Mouse (Mus musculus) heart, adult 2 months (tissue): ENCODE measurements around the gene Hdlbp. TPM values are rescaled to one million over a fixed set of nuclear protein-coding genes. Genes with fewer than 3 reads are reported as not detected.
"Not testable (repeated sequence)": the region's sequence is repeated elsewhere in the genome, so short reads cannot be mapped to it uniquely, and the experiment has no call there.

Experiments used
- DNase-seq, 2 experiments: peaks; one replicate each; pipeline ENCODE4 v3.0.0; 2021
- H3K27ac ChIP-seq: fragments of 200-600 bp; 2 replicates; pipeline ENCODE4 v1.8.1; 2022
- H3K27me3 ChIP-seq: fragments of 200-500 bp; 2 replicates; pipeline ENCODE4 v1.6.1; 2012; ENCODE audit warnings: mild to moderate bottlenecking, low read length, inconsistent platforms, mixed read lengths; ENCODE audit not compliant: control insufficient read depth, insufficient read depth
- H3K36me3 ChIP-seq: fragments of 200-500 bp; 2 replicates; pipeline ENCODE4 v1.6.1; 2012; ENCODE audit warnings: low read length, inconsistent platforms; ENCODE audit not compliant: control insufficient read depth, insufficient read depth
- H3K4me1 ChIP-seq: fragments of 200-500 bp; 2 replicates; pipeline ENCODE4 v1.6.1; 2011; ENCODE audit warnings: low read length; ENCODE audit not compliant: control insufficient read depth, insufficient read depth
- H3K4me3 ChIP-seq: fragments of 200-600 bp; 2 replicates; pipeline ENCODE4 v1.8.1; 2022
- H3K79me2 ChIP-seq: fragments of 200-500 bp; replicated peaks from 2 replicates; pipeline ENCODE4 v1.6.1; 2012; ENCODE audit warnings: mild to moderate bottlenecking, inconsistent platforms, low read length, moderate library complexity, mixed read lengths; ENCODE audit not compliant: control insufficient read depth, insufficient read depth
- H3K9ac ChIP-seq: fragments of 200-500 bp; 2 replicates; pipeline ENCODE4 v1.6.1; 2012; ENCODE audit warnings: low read depth, mild to moderate bottlenecking, control low read depth, inconsistent platforms, low read length, mixed read lengths
- CTCF ChIP-seq: fragments of 200-600 bp; IDR thresholded peaks from 2 replicates; pipeline ENCODE4 v1.8.1; 2022; ENCODE audit warnings: antibody characterized with exemption, mild to moderate bottlenecking, moderate library complexity
- EP300 ChIP-seq: fragments of 200-500 bp; IDR thresholded peaks from 2 replicates; pipeline ENCODE4 v1.6.1; 2011; ENCODE audit warnings: low read depth, low read length, control low read depth; ENCODE audit not compliant: insufficient read depth
- POLR2A ChIP-seq: fragments of 200-500 bp; IDR thresholded peaks from 2 replicates; pipeline ENCODE4 v1.6.1; 2011; ENCODE audit warnings: mild to moderate bottlenecking, low read depth, low read length, control low read depth; ENCODE audit not compliant: insufficient read depth
- WGBS: fragments of 180-500 bp; shearing (Covaris S2); methylation state at CpG from one replicate; pipeline ENCODE4 v1.1.7; 2018; 5-methylcytosine and 5-hydroxymethylcytosine counted together
- intact Hi-C: fragments of 180-260 bp; cut with DNase I; formaldehyde crosslinking; loops from one replicate; pipeline ENCODE4 v1.15.1; 2025
- polyA plus RNA-seq: library from polyadenylated mRNA; depleted of rRNA; stranded (reverse); fragments of >200 nt; gene quantifications from 2 replicates; pipeline ENCODE4 v1.2.3, GENCODE M21; 2012
- total RNA-seq, 2 experiments: library from RNA; stranded (reverse); gene quantifications; 2 replicates each; pipeline ENCODE4 v1.2.3; 2021

Hdlbp gene
- total and polyA plus RNA-seq, 3 experiments: 131 to 604 (median 507) TPM

DNA sequence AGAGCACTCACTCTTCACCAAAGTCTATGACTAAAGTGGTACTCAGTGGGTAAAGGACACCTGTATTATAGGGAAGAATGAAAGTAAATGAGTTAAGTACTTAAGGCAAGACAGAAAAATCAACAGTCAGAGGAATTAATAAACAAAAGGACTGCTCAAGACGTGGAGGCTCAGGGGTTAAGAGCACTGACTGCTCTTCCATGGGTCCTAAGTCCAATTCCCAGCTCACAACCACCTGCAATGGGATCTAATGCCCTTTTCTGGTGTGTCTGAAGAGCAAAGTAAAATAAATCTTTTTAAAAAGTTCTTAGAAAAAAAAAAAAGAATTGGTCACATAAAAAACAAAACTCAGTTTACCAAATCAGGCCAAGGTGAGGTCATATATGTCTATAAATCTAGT lies 20.3 kb downstream of the Hdlbp start:
- WGBS: 73% methylated on average over 1 of the region's 1 CpGs
- Histone ChIP-seq H3K4me1 (peaks cover 3% of the 10 kb centered on the region), H3K27me3 (no peaks in the 10 kb centered on the region), H3K4me3 (no peak overlapping the region), H3K9ac (no peak overlapping the region), H3K79me2 (peaks cover 2% of the 10 kb centered on the region; the same call in 1 of the 2 replicates), H3K36me3 (peaks cover 9% of the 10 kb centered on the region), H3K27ac (no peak overlapping the region)
- TF ChIP-seq CTCF: no peak
- no peak for TF ChIP-seq POLR2A
- TF ChIP-seq EP300: no peak
- DNase-seq: no peak
- intact Hi-C loops: no loop called here

DNA sequence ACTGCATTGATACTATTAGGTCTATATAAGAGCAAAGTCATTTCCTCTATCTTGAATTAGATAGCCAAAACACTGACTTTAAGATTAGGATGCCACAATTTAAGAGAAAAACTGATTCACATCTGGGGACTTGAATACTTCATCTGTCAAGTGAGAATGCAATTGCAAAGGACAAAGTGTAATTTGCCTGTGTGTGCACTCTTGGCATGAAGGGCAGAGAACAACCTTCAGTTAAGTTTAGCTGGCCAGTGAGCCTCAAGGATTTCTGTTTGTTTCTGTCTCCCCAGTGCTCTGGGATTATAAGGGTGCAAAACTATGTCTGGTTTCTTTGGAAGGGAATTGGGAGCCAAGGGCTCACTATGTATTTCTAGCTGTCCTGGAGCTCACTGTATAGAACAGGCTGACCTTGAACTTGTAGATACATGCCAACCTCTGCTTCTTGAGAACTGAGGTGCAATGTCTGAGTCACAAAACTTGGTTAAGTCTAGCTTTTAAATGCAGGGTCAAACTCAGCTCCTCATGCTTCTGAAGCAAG lies 24.8 kb downstream of the Hdlbp start:
- Histone ChIP-seq H3K4me3 (no peak overlapping the region), H3K9ac (no peak overlapping the region), H3K27ac (peak overlapping the region; percentile 49; the same call in 1 of the 2 replicates), H3K36me3 (peaks cover 7% of the 10 kb centered on the region), H3K27me3 (no peaks in the 10 kb centered on the region), H3K79me2 (peaks cover 2% of the 10 kb centered on the region; the same call in 1 of the 2 replicates), H3K4me1 (peaks cover 3% of the 10 kb centered on the region)
- TF ChIP-seq POLR2A (no peak), CTCF (no peak), EP300 (no peak)
- no peak for DNase-seq
- intact Hi-C loops: loop anchor here (2.0 kb wide), 1 partner anchor 17 kb away; no protein-coding TSS in a partner anchor

DNA sequence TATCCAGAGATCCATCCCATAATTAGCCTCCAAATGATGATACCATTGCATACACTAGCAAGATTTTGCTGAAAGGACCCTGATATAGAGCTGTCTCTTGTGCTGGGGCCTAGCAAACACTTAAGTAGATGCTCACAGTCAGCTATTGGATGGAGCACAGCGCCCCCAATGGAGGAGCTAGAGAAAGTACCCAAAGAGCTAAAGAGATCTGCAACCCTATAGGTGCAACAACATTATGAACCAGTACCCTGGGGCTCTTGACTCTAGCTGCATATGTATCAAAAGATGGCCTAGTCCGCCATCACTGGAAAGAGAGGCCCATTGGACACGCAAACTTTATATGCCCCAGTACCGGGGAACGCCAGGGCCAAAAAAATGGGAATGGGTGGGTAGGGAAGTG lies 28.5 kb downstream of the Hdlbp start:
- H3K27me3 ChIP-seq, H3K4me1 ChIP-seq, H3K27ac ChIP-seq, H3K9ac ChIP-seq, H3K79me2 ChIP-seq, H3K4me3 ChIP-seq, intact Hi-C loops, DNase-seq, H3K36me3 ChIP-seq: not testable (repeated sequence)
- 89% methylated on average over 5 of the region's 5 CpGs for WGBS
- TF ChIP-seq CTCF: peak; percentile 38; the same call in 1 of the 2 replicates

DNA sequence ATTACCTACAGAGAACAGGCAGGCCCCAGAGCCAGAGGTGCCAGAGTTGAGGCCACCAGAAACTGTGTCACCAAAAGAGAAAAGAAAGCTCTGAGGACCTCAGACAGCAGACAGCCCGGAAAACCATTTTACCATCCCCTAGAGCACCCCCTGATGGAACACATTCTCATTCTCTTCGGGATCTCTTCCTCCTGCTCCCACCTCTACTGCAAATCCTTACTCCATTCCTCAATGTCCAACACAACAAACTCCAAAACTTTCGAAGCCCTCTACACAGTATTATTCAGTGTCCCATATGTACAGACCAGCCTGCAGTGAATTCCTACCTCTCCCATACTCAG lies 32.8 kb downstream of the Hdlbp start:
- Histone ChIP-seq H3K9ac (peak overlapping the region; percentile 97), H3K27ac (peak overlapping the region; percentile 96), H3K4me1 (peaks cover 7% of the 10 kb centered on the region), H3K79me2 (peaks cover 7% of the 10 kb centered on the region), H3K36me3 (peaks cover 18% of the 10 kb centered on the region), H3K27me3 (no peaks in the 10 kb centered on the region), H3K4me3 (peak overlapping the region; percentile 99)
- intact Hi-C loops: loop anchor here (1.0 to 10.0 kb wide), 3 partner anchors 33 to 309 kb away; partner anchors contain the start of genes Atg4b, Hdlbp, Pask and Ppp1r7
- TF ChIP-seq CTCF (peak; percentile 29), POLR2A (peak; percentile 14; the same call in 1 of the 2 replicates), EP300 (no peak)
- DNase-seq: no peak
- 8% methylated on average over 3 of the region's 3 CpGs for WGBS

DNA sequence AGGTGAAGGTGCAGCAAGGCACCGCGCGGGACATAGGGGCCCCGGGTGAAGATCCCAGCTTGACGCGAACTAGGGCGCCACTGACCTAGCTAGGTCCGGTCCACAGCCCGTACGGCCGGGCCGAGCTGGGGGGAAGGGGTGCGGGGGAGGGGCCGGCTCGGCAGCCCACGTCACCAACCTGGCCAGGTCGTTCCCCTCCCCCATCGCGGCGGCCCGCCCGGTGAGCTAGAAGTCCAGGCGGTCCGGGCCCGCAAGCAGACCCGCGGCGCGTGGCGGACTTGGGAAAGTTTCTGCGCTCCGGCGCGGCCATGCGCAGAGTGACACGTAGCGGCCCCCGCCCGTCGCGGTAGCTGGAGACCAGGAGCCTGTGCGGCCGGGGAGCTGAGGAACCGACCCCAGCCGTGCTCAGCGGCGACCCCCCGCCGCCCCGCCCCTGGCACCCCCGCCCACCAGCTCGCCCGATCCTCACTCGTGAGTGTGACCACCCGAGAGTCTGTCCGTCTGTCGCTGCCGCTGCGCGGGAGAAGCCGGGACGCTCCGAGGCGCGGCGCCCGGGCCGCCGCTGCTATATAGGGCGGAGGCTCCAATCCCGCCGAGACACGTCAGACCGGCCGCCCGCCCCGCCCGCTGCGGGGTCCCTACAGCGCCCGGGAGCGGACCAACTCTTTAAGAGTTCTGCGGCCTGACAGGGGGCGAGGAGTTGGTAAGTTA lies 33.3 kb downstream of the Hdlbp start:
- H3K4me3 ChIP-seq: peak overlapping the region; percentile 99
- peak overlapping the region; percentile 97 for H3K9ac ChIP-seq
- H3K79me2 ChIP-seq: peaks cover 7% of the 10 kb centered on the region
- peak; percentile 90 for DNase-seq
- no peaks in the 10 kb centered on the region for H3K27me3 ChIP-seq
- H3K27ac ChIP-seq: peak overlapping the region; percentile 96
- under 1% methylated on average over 78 of the region's 84 CpGs for WGBS
- peaks cover 7% of the 10 kb centered on the region for H3K4me1 ChIP-seq
- intact Hi-C loops: loop anchor here (1.0 to 10.0 kb wide), 3 partner anchors 33 to 310 kb away; partner anchors contain the start of genes Atg4b, Hdlbp, Pask and Ppp1r7
- peaks cover 19% of the 10 kb centered on the region for H3K36me3 ChIP-seq
- TF ChIP-seq POLR2A (peak; percentile 74), EP300 (no peak), CTCF (no peak)

DNA sequence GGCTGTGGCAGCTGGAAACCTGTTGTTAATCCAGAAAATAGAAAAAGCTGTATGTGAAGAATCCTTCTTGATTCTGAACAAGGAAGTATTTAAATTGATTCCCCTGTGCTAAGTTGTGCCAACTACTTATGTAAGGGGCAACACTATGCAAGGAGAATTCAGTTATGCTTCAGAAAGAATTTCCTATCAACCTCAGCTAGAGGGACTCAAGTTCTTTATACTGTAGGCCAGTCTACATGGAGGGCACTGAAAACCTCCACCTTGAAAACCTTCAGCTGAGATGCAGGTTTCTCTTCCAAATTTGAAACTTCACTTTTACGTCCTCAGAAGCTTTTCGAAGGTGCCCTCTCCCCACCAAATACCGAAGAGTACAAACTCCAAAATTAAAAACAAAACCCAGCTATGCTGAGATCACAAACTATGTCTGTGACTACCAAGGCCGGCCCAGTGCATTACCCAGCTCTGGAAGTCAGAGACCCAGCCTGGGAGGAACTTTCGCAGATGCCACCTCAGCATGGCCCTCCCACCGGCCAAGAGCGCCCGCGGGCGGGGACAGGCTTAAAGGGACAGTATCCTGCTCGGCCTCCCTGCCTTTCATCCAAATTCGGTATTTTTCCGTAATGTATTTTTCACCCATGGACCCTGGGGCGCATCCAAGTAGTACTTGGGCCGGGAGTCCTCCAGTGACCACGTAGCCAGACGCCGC lies 34.1 kb downstream of the Hdlbp start:
- intact Hi-C loops: loop anchor here (1.0 to 10.0 kb wide), 4 partner anchors 34 to 310 kb away; partner anchors contain the start of genes Atg4b, Hdlbp, Pask and Ppp1r7
- 1% methylated on average over 18 of the region's 18 CpGs for WGBS
- peak overlapping the region; percentile 97 for H3K9ac ChIP-seq
- TF ChIP-seq EP300 (no peak), CTCF (no peak), POLR2A (no peak)
- H3K4me1 ChIP-seq: peaks cover 7% of the 10 kb centered on the region
- H3K27me3 ChIP-seq: no peaks in the 10 kb centered on the region
- H3K4me3 ChIP-seq: peak overlapping the region; percentile 99
- peaks cover 21% of the 10 kb centered on the region for H3K36me3 ChIP-seq
- H3K27ac ChIP-seq: peak overlapping the region; percentile 96
- DNase-seq: peak; percentile 84 to 87
- H3K79me2 ChIP-seq: peaks cover 7% of the 10 kb centered on the region
